Mouse (Mus musculus) adrenal gland, adult 8-10 months (tissue): ENCODE results near the gene Serpina3j. TPM values are rescaled to one million over a fixed set of nuclear protein-coding genes. Genes with fewer than 3 reads are reported as not detected.
"Not testable (repeated sequence)": the region's sequence is repeated elsewhere in the genome, so short reads cannot be mapped to it uniquely, and the experiment has no call there.

Source experiments
- DNase-seq: peaks from one replicate; pipeline ENCODE4 v3.0.0; 2022
- total RNA-seq, 4 experiments: library from RNA; stranded (reverse); gene quantifications; 2 replicates each; pipeline ENCODE4 v1.2.4; 2022

Serpina3j gene
- under 1 TPM in 1 of 4 experiments, not detected in 3; 0.42 TPM for total RNA-seq

GRCm38 (mm10) chr12:104314253-104314652, at the start of gene Serpina3j:
TSS of gene Serpina3j (plus strand) at chr12:104314553.
- no peak for DNase-seq

- no peak for DNase-seq
Measured at GRCm38 (mm10) chr12:104266374-104266773, 48.0 kb upstream of the Serpina3j start.

DNA sequence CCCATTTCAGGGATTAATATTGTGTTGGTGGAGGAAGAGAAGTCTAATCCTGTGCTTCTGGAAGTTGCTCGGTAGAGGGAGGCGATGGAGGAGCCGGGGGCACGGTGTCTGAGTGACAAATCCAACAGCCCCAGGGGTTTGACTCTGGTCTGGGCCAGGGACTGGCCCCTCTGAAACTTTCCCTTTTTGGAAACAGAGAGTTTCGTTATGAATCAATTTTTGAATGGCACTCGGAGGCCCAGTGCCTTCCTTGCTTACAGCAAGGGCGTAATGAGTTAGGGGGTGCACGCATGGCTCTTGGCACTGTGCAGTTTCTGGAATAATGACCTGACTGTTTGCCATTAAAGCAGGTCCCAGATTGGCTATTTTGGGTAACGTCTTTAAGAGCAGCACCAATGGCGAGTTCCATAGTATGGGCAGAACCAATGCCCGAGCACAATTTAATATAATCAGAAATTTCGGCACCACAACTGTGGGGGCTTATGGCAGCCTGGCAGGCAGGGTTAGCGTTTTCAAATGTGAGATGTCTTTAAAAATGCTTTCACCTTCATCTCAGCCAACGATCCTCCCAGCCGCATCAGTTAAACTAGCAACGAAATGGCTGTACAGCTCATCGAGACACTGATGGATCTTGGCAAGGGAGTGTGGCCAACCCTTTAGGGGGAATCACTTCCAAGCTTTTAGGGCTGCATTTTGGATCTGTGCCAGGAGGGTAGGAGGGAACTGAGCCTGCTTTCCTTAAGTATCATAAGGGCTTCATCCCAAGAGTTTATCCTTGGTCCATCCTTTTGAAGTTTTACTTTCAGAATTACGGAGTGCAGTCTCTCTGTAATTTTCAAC, 35.9 kb upstream of the Serpina3j start:
- DNase-seq: no peak

DNA sequence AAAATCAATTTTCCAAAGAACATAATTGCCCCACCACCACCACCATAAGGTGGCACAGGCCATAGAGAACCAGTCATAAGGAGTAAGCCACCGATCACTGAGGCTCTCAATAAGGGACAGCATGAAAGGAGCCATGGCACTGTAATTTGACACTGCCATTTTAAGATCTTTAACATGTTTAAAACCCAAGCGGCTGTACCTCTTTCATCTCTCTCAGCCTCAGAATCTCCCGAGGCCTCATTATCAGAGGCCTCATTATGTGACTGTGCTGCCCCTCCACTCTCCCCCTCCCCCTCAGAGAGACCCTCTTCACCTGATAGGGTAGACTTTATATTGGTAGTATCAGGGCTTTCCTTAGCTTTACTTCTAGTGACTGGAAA, 35.3 kb upstream of the Serpina3j start:
- DNase-seq: no peak

DNA sequence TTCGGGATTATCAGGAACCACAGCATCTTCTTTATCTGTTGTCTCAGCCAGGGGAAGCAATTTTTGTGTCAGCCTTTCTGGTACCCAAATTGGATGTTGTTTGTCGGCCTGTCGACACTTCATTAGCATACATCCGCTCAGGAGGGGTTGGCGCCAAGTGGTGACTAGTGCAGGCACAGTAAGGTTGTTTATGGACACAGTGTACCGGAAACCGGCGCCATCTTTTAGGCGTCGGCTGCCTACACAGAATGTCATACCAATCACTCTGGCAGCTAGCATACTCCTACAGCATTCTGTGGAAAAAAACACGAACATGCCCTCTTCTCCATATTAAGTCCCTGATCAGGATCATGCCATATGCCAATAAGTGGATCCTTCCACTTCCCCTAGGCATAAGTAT, 31.0 kb upstream of the Serpina3j start:
- DNase-seq: no peak

DNA sequence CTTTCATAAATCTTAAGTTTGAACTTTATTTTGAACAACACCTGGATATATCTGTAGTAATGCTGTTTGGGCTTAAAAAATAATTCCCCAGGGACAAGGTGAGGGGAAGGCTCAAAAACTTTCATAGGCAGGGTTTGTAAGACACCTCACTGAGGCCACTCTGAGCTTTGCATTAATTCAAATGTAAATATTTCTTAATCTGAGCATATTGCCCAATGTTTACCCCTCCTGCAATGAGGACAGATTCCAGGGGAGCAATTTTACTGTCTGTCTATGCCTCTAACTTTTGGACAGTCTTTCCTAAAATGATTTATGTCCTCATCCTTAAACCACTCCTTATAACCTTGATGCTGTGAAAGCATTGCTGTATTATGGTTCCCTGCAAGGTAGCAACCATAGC, 26.0 kb upstream of the Serpina3j start:
- no peak for DNase-seq

DNA sequence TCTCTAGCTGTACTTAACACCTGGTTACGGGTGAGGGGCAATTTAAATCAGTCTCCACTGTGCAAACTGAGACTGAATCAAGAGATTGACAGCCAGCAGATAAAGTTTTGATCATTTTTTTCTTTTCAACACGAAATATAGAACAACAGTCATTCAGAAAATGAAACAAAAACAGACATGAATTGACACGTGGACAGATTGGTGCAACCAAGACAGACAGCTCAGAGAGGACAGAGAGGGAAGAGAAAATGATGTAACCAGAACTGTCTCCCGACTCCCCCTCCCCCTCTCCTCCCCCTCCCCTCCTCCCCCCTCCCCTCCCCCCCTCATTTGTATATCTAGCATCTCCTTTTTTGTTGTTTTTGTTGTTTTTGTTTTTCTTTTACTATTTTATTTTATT, 24.5 kb upstream of the Serpina3j start:
- DNase-seq: no peak

- no peak for DNase-seq
Measured at GRCm38 (mm10) chr12:104293963-104294362, 20.4 kb upstream of the Serpina3j start.

GRCm38 (mm10) chr12:104298049-104298448, 16.3 kb upstream of the Serpina3j start:
- no peak for DNase-seq

DNA sequence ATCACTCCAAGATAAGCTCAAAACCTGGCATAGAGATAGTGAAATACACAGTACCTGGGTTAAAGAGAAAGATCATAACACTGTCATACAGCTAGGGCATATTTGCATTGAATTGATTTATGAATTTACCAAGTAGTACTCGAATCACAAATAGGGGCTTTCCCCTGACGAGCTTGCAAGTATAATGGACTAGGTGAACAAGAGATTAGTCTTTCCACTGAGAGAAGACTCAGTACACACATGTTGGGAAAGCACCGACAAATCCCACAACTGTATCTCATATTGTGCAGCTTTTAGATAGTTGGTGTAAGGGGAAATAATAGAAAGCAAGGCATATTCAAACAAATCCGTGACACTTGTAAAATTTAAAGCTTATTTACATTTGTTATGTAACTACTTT, 8.4 kb upstream of the Serpina3j start:
- no peak for DNase-seq

DNA sequence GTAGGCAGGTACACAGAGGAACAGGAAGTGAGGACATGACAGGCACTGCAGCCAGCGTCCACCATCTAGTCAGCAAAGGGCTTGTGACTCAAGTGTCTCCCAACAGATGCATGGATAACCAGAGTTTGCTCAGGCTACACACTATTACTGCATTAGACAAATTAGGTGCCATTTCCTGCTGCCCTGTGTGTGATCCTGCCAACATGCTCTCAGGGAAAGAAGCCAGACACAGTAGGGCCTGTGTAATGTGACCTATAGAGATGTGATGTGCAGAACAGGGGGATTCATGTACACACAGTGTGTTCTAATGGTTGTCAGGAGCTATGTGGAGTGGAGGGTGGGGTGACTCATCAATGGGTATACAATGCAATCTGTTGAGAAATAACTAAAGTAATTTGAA, 8.1 kb downstream of the Serpina3j start:
- DNase-seq: no peak

DNA sequence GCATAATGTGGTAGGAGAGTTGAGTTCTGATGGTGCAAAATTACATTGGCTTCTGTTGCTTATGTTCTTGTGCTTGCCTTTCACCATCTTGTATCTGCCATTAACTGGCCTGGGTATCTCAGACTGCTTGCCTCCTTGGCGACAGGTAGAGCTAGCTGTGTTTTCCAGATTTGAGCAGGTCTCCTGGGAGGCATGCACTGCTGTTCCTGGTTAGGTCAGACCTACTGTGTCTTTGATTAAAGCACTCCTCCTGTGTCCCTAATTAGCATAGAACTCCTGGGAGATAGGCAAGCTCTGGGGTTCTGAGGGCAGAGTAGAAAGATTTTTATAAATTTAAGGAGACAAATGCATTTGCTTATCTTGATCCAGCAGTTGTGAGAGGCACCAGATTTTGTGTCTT, 17.3 kb downstream of the Serpina3j start:
- DNase-seq: no peak

DNA sequence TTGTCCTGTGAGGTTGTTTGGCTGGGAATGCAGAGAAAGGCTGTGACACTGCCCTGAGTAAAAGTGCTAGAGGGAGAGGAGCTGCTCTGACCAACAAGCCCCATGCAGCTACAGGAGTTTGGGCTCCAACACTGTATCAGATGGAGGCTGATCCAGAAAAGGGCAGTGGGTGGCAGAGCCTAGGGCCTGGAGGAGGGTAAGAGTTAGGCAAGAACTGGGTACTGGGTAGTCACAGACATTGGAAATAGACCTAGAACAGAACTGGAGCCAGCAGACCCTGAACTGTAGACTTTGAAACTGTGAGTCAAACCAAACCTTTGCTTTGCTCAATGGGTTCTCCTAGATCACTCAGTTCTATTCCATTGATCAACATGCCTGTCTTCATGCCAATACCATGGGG, 22.5 kb downstream of the Serpina3j start:
- DNase-seq: not testable (repeated sequence)

- DNase-seq: not testable (repeated sequence)
Measured at GRCm38 (mm10) chr12:104338226-104338625, 23.9 kb downstream of the Serpina3j start, which contains the start of the genes Serpina3k and Serpina3m. TSS of gene Serpina3k (plus strand) at chr12:104338486. TSS of gene Serpina3m (plus strand) at chr12:104338486.

GRCm38 (mm10) chr12:104338705-104339104, 24.4 kb downstream of the Serpina3j start:
- DNase-seq: no peak

DNA sequence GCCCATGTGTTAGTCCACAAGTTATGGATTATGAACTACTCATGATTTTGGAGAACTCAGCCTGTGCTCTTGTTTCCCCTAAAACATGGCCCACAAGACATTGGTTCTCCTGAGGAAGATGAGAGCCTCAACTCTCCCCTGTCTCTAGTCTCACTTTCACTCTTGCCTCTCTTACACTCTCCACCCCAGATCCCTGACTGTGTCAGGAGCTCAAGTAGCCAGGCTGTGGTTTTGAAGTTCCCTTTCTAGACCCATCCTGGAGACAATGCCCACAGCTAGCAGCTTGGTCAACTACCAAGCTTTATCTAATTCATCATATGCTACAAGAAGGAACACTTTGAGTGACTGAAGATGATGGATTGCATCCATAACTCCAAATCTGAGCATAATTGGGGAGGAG, 28.1 kb downstream of the Serpina3j start:
- not testable (repeated sequence) for DNase-seq

- no peak for DNase-seq
Measured at GRCm38 (mm10) chr12:104345181-104345580, 30.8 kb downstream of the Serpina3j start.

DNA sequence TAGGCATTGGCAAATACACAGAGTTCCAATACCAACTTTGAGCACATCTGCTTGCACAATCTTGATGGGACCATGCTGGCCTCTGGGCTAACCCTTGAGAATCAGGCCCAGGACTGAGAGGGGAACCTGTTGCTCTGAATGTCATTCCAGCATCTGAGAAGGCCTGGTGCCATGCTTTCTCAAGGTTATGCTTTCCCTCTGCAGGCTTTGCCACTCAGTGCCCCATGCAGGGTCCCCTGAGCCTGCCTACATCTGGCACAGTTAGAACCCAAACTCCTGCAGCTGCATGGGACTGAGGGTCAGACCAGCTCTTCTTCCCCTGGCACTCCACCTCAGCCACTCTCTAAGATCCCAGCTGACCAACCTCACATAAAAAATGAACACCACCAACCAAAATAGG, 31.4 kb downstream of the Serpina3j start:
- DNase-seq: no peak

DNA sequence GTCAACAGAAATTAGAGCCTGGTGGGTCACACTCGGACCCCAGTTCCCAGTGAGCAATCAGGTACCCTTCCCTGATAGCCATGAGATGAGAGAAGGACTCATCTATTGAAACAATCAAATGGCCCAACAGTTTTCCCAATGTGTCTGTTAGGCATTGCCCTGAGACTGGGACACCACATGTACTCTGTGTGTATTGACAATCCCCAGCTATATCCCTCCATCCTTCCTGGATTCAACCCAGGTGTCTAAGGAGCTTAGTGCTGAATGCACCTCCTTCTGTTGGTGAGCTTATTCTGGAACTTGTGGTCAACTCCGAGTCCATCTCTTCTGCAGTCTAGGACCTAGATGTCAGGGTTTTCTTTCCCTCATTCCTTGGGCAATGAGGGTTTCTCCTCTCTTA, 32.7 kb downstream of the Serpina3j start:
- no peak for DNase-seq

GRCm38 (mm10) chr12:104351812-104352211, 37.5 kb downstream of the Serpina3j start:
- DNase-seq: peak; percentile 10

DNA sequence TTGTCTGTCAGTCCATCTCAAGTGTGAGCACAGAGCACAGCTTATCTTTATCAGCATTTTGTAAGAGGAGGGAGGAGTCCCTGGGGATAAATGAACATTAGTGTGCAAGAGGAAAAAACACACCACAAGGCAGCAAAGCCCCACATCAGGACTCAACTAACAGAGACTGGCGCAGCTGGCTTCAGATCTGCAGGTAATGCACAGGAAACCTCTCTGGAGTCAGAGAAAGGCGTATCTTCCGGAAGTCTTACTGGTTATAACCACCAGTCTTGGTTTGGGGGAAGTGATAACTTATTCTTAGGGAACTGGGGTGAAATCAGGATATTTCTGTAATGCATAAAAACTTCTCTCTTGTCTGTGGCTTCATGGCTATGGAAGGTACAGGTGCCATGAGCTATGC, 41.7 kb downstream of the Serpina3j start:
- no peak for DNase-seq

- DNase-seq: no peak
Measured at GRCm38 (mm10) chr12:104369986-104370385, 55.6 kb downstream of the Serpina3j start.
